Mouse (Mus musculus) heart, embryonic 15.5 days (tissue): ENCODE measurements around the gene Atp1b2. TPM values are rescaled to one million over a fixed set of nuclear protein-coding genes. Genes with fewer than 3 reads are reported as not detected.

Source experiments
- ATAC-seq: fragments of 200-750 bp; cut with Nextera tagmentation; replicated peaks from 2 replicates; pipeline ENCODE4 v1.8.0; 2017; ENCODE audit warnings: low read depth, moderate TSS enrichment; ENCODE audit not compliant: insufficient number of reproducible peaks, insufficient read depth, low FRiP score
- H3K27ac ChIP-seq: fragments of 300-500 bp; sonication (generic); 2 replicates; pipeline ENCODE4 v1.5.1; 2015; ENCODE audit warnings: mild to moderate bottlenecking, inconsistent platforms
- H3K27me3 ChIP-seq: fragments of 300-500 bp; sonication (generic); 2 replicates; pipeline ENCODE4 v1.6.1; 2015; ENCODE audit warnings: inconsistent platforms
- H3K36me3 ChIP-seq: fragments of 300-500 bp; sonication (generic); 2 replicates; pipeline ENCODE4 v1.6.1; 2015; ENCODE audit warnings: mild to moderate bottlenecking, inconsistent platforms
- H3K4me1 ChIP-seq: fragments of 300-500 bp; sonication (generic); replicated peaks from 2 replicates; pipeline ENCODE4 v1.6.1; 2015; ENCODE audit warnings: inconsistent platforms
- H3K4me2 ChIP-seq: fragments of 300-500 bp; sonication (generic); 2 replicates; pipeline ENCODE4 v1.6.1; 2015; ENCODE audit warnings: inconsistent platforms, mild to moderate bottlenecking, moderate library complexity
- H3K4me3 ChIP-seq: fragments of 300-500 bp; sonication (generic); 2 replicates; pipeline ENCODE4 v1.5.1; 2015; ENCODE audit warnings: mild to moderate bottlenecking, inconsistent platforms
- H3K9ac ChIP-seq: fragments of 300-500 bp; sonication (generic); 2 replicates; pipeline ENCODE4 v1.6.1; 2015; ENCODE audit warnings: mild to moderate bottlenecking, inconsistent platforms
- H3K9me3 ChIP-seq: fragments of 300-500 bp; sonication (generic); replicated peaks from 2 replicates; pipeline ENCODE4 v1.6.1; 2016; ENCODE audit warnings: inconsistent platforms
- WGBS: fragments of 180-500 bp; shearing (Covaris S2); methylation state at CpG from one replicate; pipeline ENCODE4 v1.1.7; 2015; ENCODE audit warnings: mixed read lengths; 5-methylcytosine and 5-hydroxymethylcytosine counted together
- microRNA counts: library from miRNA; unstranded; fragments of <30 nt; microRNA quantifications from one replicate; lab custom pipeline; 2016
- microRNA-seq: library from miRNA; unstranded; fragments of <30 nt; microRNA quantifications from one replicate; pipeline ENCODE4, GENCODE M21; 2016
- polyA plus RNA-seq: library from polyadenylated mRNA; unstranded; fragments of >200 nt; fragmentation: Nextera tagmentation; extraction: Ambion mirVana; gene quantifications from 2 replicates; pipeline ENCODE4 v1.2.1, GENCODE M21; 2015

Gene Atp1b2
- polyA plus RNA-seq, 1 experiment from 2014 or later = 24.5 TPM

DNA sequence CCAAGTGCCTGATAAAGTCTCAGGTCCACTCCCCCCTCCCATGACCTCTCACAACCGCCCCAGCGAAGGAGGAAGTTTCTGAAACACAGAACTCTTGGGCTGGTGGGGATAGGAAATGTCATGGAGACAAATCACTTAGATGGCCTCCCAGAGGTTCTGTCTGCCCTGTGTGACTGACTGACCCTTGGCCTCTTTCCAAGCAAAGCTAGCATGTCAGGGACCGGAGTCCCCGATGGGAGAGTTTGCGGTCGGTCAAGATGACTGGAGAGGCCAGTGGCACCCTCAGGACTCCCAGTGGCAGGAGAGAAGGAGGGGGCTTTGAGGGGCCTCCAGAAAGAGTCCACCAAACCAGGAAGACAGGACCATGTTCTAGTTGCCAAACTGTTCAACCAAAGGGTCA, 47.0 kb downstream of the Atp1b2 start:
- Histone ChIP-seq H3K4me3 (peak overlapping the region; percentile 73), H3K36me3 (peaks cover 13% of the 10 kb centered on the region; the same call in 1 of the 2 replicates), H3K27me3 (peaks cover 8% of the 10 kb centered on the region; the same call in 1 of the 2 replicates), H3K9me3 (no peaks in the 10 kb centered on the region), H3K4me1 (peaks cover 40% of the 10 kb centered on the region), H3K27ac (peak overlapping the region; percentile 97), H3K4me2 (peak overlapping the region; percentile 97), H3K9ac (peak overlapping the region; percentile 88)
- no peak for ATAC-seq
- 11% methylated on average over 6 of the region's 6 CpGs for WGBS

DNA sequence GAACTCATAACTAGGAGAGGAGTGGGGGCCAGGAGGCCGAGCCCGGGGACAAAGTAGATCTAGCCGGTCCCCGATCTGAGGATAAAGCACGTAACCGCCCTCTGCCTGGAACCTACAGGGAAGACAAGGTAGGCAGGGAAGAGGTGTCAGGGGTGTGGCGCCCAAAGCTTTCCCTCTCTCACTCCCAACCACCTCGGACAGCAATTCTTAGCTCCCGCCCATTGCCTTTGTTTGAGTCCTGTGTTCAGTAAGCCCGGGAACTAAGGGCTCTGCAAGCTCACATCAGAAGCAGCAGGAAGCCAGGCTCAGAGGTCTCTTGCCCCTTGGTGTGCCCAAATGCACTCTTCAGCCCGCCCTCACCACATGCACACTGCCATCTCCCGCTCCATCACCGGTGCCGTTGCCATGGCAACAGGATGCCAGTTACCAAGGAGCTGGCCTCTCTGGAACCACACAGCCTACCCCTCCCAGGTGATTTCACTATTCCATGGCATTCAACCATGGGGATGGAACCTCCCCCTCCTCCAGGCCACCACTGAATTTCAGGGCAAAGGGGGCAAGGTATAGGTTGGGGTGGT, 48.3 kb downstream of the Atp1b2 start:
- H3K4me2 ChIP-seq = 0 out of 2 replicates have a peak overlapping the region, but pooled peaks have one; percentile 97
- H3K36me3 ChIP-seq = peaks cover 11% of the 10 kb centered on the region; the same call in 1 of the 2 replicates
- H3K9ac ChIP-seq = 0 out of 2 replicates have a peak overlapping the region, but pooled peaks have one; percentile 0
- peaks cover 11% of the 10 kb centered on the region; the same call in 1 of the 2 replicates for H3K27me3 ChIP-seq
- H3K27ac ChIP-seq = no peak overlapping the region
- no peak overlapping the region for H3K4me3 ChIP-seq
- H3K9me3 ChIP-seq = no peaks in the 10 kb centered on the region
- WGBS = 45% methylated on average over 14 of the region's 14 CpGs
- ATAC-seq = no peak
- H3K4me1 ChIP-seq = peaks cover 40% of the 10 kb centered on the region

GRCm38 (mm10) chr11:69554539-69555140, 51.1 kb downstream of the Atp1b2 start:
- peaks cover 14% of the 10 kb centered on the region for H3K4me1 ChIP-seq
- no peak overlapping the region for H3K27ac ChIP-seq
- ATAC-seq = no peak
- H3K4me3 ChIP-seq = no peak overlapping the region
- 62% methylated on average over 5 of the region's 5 CpGs for WGBS
- H3K27me3 ChIP-seq = peaks cover 11% of the 10 kb centered on the region; the same call in 1 of the 2 replicates
- H3K4me2 ChIP-seq = no peak overlapping the region
- no peaks in the 10 kb centered on the region for H3K9me3 ChIP-seq
- peaks cover 4% of the 10 kb centered on the region; the same call in 1 of the 2 replicates for H3K36me3 ChIP-seq
- H3K9ac ChIP-seq = no peak overlapping the region

DNA sequence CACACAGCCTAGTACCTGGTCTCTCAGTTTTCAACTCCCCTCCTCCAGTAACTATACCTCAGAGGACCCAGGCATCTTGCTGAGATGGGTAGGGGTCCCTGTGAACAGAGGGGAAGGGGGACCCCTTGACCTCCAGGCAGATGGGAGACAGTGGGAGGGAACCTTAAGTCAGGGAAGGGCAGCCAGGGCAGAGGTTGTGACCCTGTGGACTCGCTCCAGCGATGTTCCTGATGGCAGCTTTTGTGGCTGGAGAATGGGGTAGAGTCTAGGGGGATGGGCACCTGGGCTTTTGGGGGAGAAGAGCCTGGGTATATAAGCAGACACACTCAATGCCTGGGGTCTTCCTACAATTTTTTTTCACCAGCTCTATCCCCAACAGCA, 52.4 kb downstream of the Atp1b2 start:
- Histone ChIP-seq H3K4me1 (peaks cover 8% of the 10 kb centered on the region), H3K9me3 (no peaks in the 10 kb centered on the region), H3K36me3 (peaks cover 4% of the 10 kb centered on the region; the same call in 1 of the 2 replicates), H3K4me2 (no peak overlapping the region), H3K27ac (no peak overlapping the region), H3K4me3 (no peak overlapping the region), H3K9ac (no peak overlapping the region), H3K27me3 (peaks cover 17% of the 10 kb centered on the region; the same call in 1 of the 2 replicates)
- 18% methylated on average over 2 of the region's 2 CpGs for WGBS
- ATAC-seq = no peak; the same call in 1 of the 2 replicates

GRCm38 (mm10) chr11:69552622-69553340, 53.0 kb downstream of the Atp1b2 start:
- Histone ChIP-seq H3K27ac (no peak overlapping the region), H3K27me3 (peaks cover 15% of the 10 kb centered on the region; the same call in 1 of the 2 replicates), H3K4me3 (no peak overlapping the region), H3K36me3 (peaks cover 4% of the 10 kb centered on the region; the same call in 1 of the 2 replicates), H3K4me1 (peaks cover 3% of the 10 kb centered on the region), H3K4me2 (no peak overlapping the region), H3K9ac (no peak overlapping the region), H3K9me3 (no peaks in the 10 kb centered on the region)
- WGBS = 30% methylated on average over 14 of the region's 14 CpGs
- no peak; the same call in 1 of the 2 replicates for ATAC-seq

DNA sequence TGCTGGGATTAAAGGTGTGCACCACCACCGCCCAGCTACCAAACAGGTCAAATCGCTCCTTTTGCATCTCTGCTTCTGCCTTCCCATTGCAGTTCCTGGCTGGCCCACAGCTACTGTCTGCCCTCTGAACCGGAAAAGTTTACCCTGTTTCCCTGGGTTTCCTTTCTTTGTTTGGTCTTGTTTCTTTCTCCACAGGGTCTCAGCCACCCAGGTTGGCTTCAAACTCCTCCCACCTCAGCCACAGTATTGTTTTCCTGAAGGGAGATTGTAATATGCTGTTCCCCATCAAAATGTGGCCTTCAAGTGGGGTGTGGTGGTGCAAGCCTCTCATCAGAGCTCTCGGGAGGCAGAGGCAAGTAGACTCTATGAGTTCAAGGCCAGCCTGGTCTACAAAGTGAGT, 54.4 kb downstream of the Atp1b2 start:
- Histone ChIP-seq H3K9ac (no peak overlapping the region), H3K27me3 (0 out of 2 replicates have a peak, but pooled peaks cover 12% of the 10 kb centered on the region), H3K4me2 (no peak overlapping the region), H3K9me3 (no peaks in the 10 kb centered on the region), H3K4me3 (no peak overlapping the region), H3K4me1 (peaks cover 13% of the 10 kb centered on the region), H3K27ac (no peak overlapping the region), H3K36me3 (peaks cover 4% of the 10 kb centered on the region; the same call in 1 of the 2 replicates)
- 74% methylated on average over 4 of the region's 4 CpGs for WGBS
- ATAC-seq = no peak

MicroRNA genes within 50 kb of the gene (microRNA counts, 519-probe panel; counts per million panel counts)
- 2,381 counts per million, percentile 45 among the panel's probes with 10 or more counts for microRNA mmu-miR-467f (lab: Ali Mortazavi, UCI)

Small RNA genes lying within 50 kb of the gene (microRNA-seq; reads per million reads assigned to microRNA genes)
- not detected for gene Mir467f

Other genes with a start within 250 kb of the Atp1b2 start
- 14.2 and 22.9 TPM in 2 replicates for gene Chd3, start 236.5 kb downstream of the Atp1b2 start, polyA plus RNA-seq
- 129 and 132 TPM in 2 replicates for gene Naa38, start 210.5 kb downstream of the Atp1b2 start, polyA plus RNA-seq
- gene Cyb5d1, start 210.3 kb downstream of the Atp1b2 start, polyA plus RNA-seq = 20.6 and 24.0 TPM in 2 replicates
- 37.3 and 40.6 TPM in 2 replicates for gene Tmem88, start 207.7 kb downstream of the Atp1b2 start, polyA plus RNA-seq
- gene Kdm6b, start 192.3 kb downstream of the Atp1b2 start, polyA plus RNA-seq = 18.6 and 19.5 TPM in 2 replicates
- gene Dnah2, start 56.8 kb downstream of the Atp1b2 start, polyA plus RNA-seq = 0.21 and 0.42 TPM in 2 replicates
- gene Efnb3, start 45.7 kb downstream of the Atp1b2 start, polyA plus RNA-seq = 53.8 and 59.7 TPM in 2 replicates
- gene Wrap53, start 25.7 kb downstream of the Atp1b2 start, polyA plus RNA-seq = 13.3 and 17.0 TPM in 2 replicates
- gene Trp53, start 25.6 kb downstream of the Atp1b2 start, polyA plus RNA-seq = 59.4 and 88.1 TPM in 2 replicates
- gene Shbg, start 12.0 kb upstream of the Atp1b2 start, polyA plus RNA-seq = 0.29 TPM in 1 of 2 replicates, not detected in the other
- 14.3 and 16.7 TPM in 2 replicates for gene Sat2, start 16.1 kb upstream of the Atp1b2 start, polyA plus RNA-seq
- gene Fxr2, start 27.0 kb upstream of the Atp1b2 start, polyA plus RNA-seq = 22.9 and 28.5 TPM in 2 replicates
- gene Sox15, start 49.4 kb upstream of the Atp1b2 start, polyA plus RNA-seq = 0.22 TPM in 1 of 2 replicates, not detected in the other
- 38.8 and 48.1 TPM in 2 replicates for gene Mpdu1, start 56.7 kb upstream of the Atp1b2 start, polyA plus RNA-seq
- gene Cd68, start 60.2 kb upstream of the Atp1b2 start, polyA plus RNA-seq = 8.7 and 18.6 TPM in 2 replicates
- gene Eif4a1, start 66.5 kb upstream of the Atp1b2 start, polyA plus RNA-seq = 310 and 340 TPM in 2 replicates
- 47.1 and 54.8 TPM in 2 replicates for gene Senp3, start 76.1 kb upstream of the Atp1b2 start, polyA plus RNA-seq
- 0.54 and 0.99 TPM in 2 replicates for gene Tnfsf13, start 79.8 kb upstream of the Atp1b2 start, polyA plus RNA-seq
- gene Tnfsf12, start 89.9 kb upstream of the Atp1b2 start, polyA plus RNA-seq = 7.3 and 8.9 TPM in 2 replicates
- gene Tnfsfm13, start 90.2 kb upstream of the Atp1b2 start, polyA plus RNA-seq = 2.9 and 4.2 TPM in 2 replicates
- gene Polr2a, start 152.7 kb upstream of the Atp1b2 start, polyA plus RNA-seq = 10.9 and 18.3 TPM in 2 replicates
- 0.16 and 0.48 TPM in 2 replicates for gene Slc35g3, start 156.0 kb upstream of the Atp1b2 start, polyA plus RNA-seq
- 3.1 and 3.8 TPM in 2 replicates for gene Zbtb4, start 160.0 kb upstream of the Atp1b2 start, polyA plus RNA-seq
- 5.4 and 7.5 TPM in 2 replicates for gene Chrnb1, start 190.0 kb upstream of the Atp1b2 start, polyA plus RNA-seq
- 1.8 and 2.9 TPM in 2 replicates for gene Fgf11, start 195.9 kb upstream of the Atp1b2 start, polyA plus RNA-seq
- 1.1 and 2.6 TPM in 2 replicates for gene Tmem102, start 199.7 kb upstream of the Atp1b2 start, polyA plus RNA-seq
- gene Gm39566, start 209.4 kb upstream of the Atp1b2 start, polyA plus RNA-seq = not detected in 2 replicates
- not detected in 2 replicates for gene Spem2, start 212.5 kb upstream of the Atp1b2 start, polyA plus RNA-seq
- not detected in 2 replicates for gene Spem1, start 216.2 kb upstream of the Atp1b2 start, polyA plus RNA-seq
- 1.6 and 2.2 TPM in 2 replicates for gene Nlgn2, start 231.8 kb upstream of the Atp1b2 start, polyA plus RNA-seq
- gene Tmem256, start 232.6 kb upstream of the Atp1b2 start, polyA plus RNA-seq = 291 and 359 TPM in 2 replicates
- gene Plscr3, start 240.4 kb upstream of the Atp1b2 start, polyA plus RNA-seq = 68.5 and 81.4 TPM in 2 replicates